Mouse (Mus musculus): ENCODE measurements around the gene Smc4. TPM values are rescaled to one million over a fixed set of nuclear protein-coding genes. Genes with fewer than 3 reads are reported as not detected.
"Not testable (repeated sequence)": the region's sequence is repeated elsewhere in the genome, so short reads cannot be mapped to it uniquely, and the experiment has no call there.

Gene Smc4
- polyA plus RNA-seq, 1 experiment: 6.4 TPM

DNA sequence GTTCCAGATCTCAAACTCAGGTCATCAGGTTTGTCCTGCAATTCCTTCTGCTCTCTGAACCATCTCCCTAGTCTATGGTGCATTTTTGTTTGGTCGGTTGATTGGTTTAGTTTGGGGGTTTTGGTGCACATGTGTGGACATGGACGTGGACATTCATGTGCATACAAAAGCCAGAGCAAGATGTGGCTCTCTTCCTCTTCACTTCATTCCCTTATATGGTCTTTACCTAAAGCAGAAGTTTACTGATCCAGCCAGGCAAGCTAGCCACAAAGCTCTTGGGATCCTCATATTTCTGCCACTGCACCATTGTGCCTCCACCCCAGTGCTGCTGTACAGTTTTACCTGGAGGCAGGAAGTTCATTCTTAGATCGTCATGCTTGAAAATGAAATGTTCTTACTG is 12.6 kb downstream of the Smc4 start:
- WGBS: 80% methylated on average over 3 of the region's 3 CpGs
- Histone ChIP-seq H3K36me3 (ENCODE audit: control insufficient read depth, insufficient read depth, low read length) (peaks cover 28% of the 10 kb centered on the region), H3K4me3 (ENCODE audit: low read depth, low read length) (no peak overlapping the region), H3K27me3 (ENCODE audit: control insufficient read depth, insufficient read depth, low read length) (no peaks in the 10 kb centered on the region), H3K27ac (ENCODE audit: insufficient read depth, low read depth, low read length) (no peak overlapping the region), H3K4me1 (ENCODE audit: control insufficient read depth, insufficient read depth, insufficient read length, low read length) (no peaks in the 10 kb centered on the region)
- no peak for TF ChIP-seq CTCF (IDR thresholded peaks at IDR 0.05; ENCODE audit: extremely low read depth, insufficient read length, insufficient replicate concordance, low read depth, low read length)
- TF ChIP-seq POLR2A (IDR thresholded peaks at IDR 0.05; ENCODE audit: low read depth, low read length): no peak

- not testable (repeated sequence) for H3K4me1 ChIP-seq (ENCODE audit: control insufficient read depth, insufficient read depth, insufficient read length, low read length); H3K27ac ChIP-seq (ENCODE audit: insufficient read depth, low read depth, low read length); H3K27me3 ChIP-seq (ENCODE audit: control insufficient read depth, insufficient read depth, low read length); H3K4me3 ChIP-seq (ENCODE audit: low read depth, low read length)
- H3K36me3 ChIP-seq (ENCODE audit: control insufficient read depth, insufficient read depth, low read length): peaks cover 32% of the 10 kb centered on the region
- WGBS: 97% methylated on average over 2 of the region's 2 CpGs
These were observed 14.1 kb downstream of the Smc4 start for GRCm38 (mm10) chr3:69018635-69019034.

DNA sequence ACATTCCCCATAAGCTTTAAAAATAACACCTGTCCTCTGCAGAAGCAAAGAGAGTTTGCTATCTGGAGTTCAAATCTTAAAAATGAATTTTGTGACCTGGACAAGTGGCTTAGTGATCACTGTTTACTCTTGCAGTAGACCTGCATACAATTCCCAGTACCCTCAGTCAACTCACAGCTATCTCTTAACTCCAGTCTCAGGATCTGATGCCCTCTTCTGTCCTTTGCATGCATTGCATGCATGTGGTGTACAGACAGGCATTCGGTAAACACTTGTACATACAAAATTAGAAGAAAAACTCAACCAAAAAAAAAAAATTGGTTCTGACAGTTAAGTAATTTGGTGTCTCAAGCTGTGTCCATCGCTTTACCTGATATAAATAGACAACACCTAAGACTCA is 15.7 kb downstream of the Smc4 start:
- TF ChIP-seq CTCF (IDR thresholded peaks at IDR 0.05; ENCODE audit: extremely low read depth, insufficient read length, insufficient replicate concordance, low read depth, low read length): no peak
- TF ChIP-seq POLR2A (IDR thresholded peaks at IDR 0.05; ENCODE audit: low read depth, low read length): no peak
- Histone ChIP-seq H3K27me3 (ENCODE audit: control insufficient read depth, insufficient read depth, low read length) (no peaks in the 10 kb centered on the region), H3K27ac (ENCODE audit: insufficient read depth, low read depth, low read length) (no peak overlapping the region), H3K36me3 (ENCODE audit: control insufficient read depth, insufficient read depth, low read length) (peaks cover 36% of the 10 kb centered on the region), H3K4me1 (ENCODE audit: control insufficient read depth, insufficient read depth, insufficient read length, low read length) (no peaks in the 10 kb centered on the region), H3K4me3 (ENCODE audit: low read depth, low read length) (no peak overlapping the region)
- WGBS: 87% methylated on average over 2 of the region's 2 CpGs

DNA sequence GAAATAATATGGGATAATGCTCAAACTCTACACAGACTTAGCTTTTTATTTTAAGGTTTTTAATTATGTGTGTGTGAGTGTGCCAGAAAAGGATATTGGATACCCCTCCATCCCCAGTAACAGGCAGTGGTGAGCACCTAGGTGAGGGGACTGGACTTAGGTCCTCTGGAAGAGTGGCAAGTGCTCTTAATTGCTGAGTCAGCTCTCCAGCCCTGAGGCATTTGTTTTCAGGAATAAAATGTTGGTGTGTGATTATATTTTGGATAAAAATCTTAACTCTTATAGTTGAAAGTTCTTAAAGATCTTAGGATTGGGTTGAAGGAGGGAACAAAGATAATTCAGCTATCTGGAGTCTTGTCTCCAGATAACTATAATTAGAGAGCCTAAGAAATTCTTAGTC is 16.2 kb downstream of the Smc4 start:
- Histone ChIP-seq H3K4me3 (ENCODE audit: low read depth, low read length) (no peak overlapping the region), H3K27ac (ENCODE audit: insufficient read depth, low read depth, low read length) (no peak overlapping the region), H3K27me3 (ENCODE audit: control insufficient read depth, insufficient read depth, low read length) (no peaks in the 10 kb centered on the region), H3K36me3 (ENCODE audit: control insufficient read depth, insufficient read depth, low read length) (peaks cover 36% of the 10 kb centered on the region), H3K4me1 (ENCODE audit: control insufficient read depth, insufficient read depth, insufficient read length, low read length) (no peaks in the 10 kb centered on the region)
- TF ChIP-seq POLR2A (IDR thresholded peaks at IDR 0.05; ENCODE audit: low read depth, low read length) (no peak), CTCF (IDR thresholded peaks at IDR 0.05; ENCODE audit: extremely low read depth, insufficient read length, insufficient replicate concordance, low read depth, low read length) (no peak)

DNA sequence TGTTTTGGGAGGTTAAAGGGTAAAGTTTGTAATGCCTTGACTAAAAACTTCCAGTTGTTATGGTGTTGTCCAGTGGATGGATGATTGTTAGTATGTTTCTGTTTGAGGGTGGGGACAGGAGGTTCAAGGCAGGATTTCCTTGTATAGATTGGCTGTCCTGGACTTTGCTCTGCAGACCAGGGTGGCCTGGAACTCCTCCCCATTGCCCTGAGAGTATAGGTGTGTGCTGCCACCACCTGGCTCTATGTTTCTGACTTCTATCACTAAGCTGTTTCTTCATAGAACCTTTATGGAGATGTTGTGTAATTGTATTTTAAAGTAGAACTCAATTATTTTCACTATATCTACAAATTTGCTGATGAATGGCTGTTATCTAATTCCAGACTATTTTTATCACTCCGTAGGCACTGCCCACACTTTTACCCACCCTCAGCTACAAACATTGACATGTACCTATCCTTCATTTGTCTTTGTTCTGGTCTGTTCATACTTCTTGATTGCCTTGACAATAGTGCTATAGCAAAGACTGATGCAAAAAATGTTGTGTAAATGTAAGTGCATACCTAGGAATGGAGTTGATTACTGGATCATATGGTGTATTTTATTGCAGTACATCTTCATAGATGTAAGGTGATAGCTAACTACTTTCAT is 21.7 kb downstream of the Smc4 start:
- H3K27ac ChIP-seq (ENCODE audit: insufficient read depth, low read depth, low read length): no peak overlapping the region
- 33% methylated on average over 1 of the region's 1 CpGs for WGBS
- no peaks in the 10 kb centered on the region for H3K4me1 ChIP-seq (ENCODE audit: control insufficient read depth, insufficient read depth, insufficient read length, low read length)
- no peak for TF ChIP-seq POLR2A (IDR thresholded peaks at IDR 0.05; ENCODE audit: low read depth, low read length)
- TF ChIP-seq CTCF (IDR thresholded peaks at IDR 0.05; ENCODE audit: extremely low read depth, insufficient read length, insufficient replicate concordance, low read depth, low read length): peak; percentile 51; the same call in 1 of the 2 replicates
- H3K4me3 ChIP-seq (ENCODE audit: low read depth, low read length): no peak overlapping the region
- peaks cover 36% of the 10 kb centered on the region for H3K36me3 ChIP-seq (ENCODE audit: control insufficient read depth, insufficient read depth, low read length)
- no peaks in the 10 kb centered on the region for H3K27me3 ChIP-seq (ENCODE audit: control insufficient read depth, insufficient read depth, low read length)

DNA sequence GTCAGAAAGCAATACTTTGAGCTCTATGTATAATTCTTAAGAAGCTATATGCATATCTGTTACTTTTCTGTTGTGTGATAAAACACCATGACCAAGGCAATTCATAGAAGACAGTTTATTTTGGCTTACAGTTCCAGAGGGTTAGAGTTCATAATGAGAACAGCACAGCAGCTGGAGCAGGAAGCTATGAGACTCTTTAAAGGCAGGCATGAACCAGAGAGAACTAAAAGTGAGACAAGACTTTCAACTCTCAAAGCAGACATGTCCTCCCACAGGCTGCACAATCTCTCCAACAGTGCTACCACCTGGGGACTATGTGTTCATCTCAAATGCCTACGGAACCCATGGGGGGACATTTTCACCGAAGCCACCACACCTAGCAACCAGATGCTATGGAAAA is 35.6 kb downstream of the Smc4 start:
- no peaks in the 10 kb centered on the region for H3K4me1 ChIP-seq (ENCODE audit: control insufficient read depth, insufficient read depth, insufficient read length, low read length)
- WGBS: 94% methylated on average over 2 of the region's 2 CpGs
- no peaks in the 10 kb centered on the region for H3K27me3 ChIP-seq (ENCODE audit: control insufficient read depth, insufficient read depth, low read length)
- no peak overlapping the region for H3K4me3 ChIP-seq (ENCODE audit: low read depth, low read length)
- peaks cover 10% of the 10 kb centered on the region for H3K36me3 ChIP-seq (ENCODE audit: control insufficient read depth, insufficient read depth, low read length)
- TF ChIP-seq CTCF (IDR thresholded peaks at IDR 0.05; ENCODE audit: extremely low read depth, insufficient read length, insufficient replicate concordance, low read depth, low read length) (no peak), POLR2A (IDR thresholded peaks at IDR 0.05; ENCODE audit: low read depth, low read length) (no peak)
- H3K27ac ChIP-seq (ENCODE audit: insufficient read depth, low read depth, low read length): no peak overlapping the region; the same call in 1 of the 2 replicates

GRCm38 (mm10) chr3:69041298-69041697 is 36.8 kb downstream of the Smc4 start:
- Histone ChIP-seq H3K27ac (ENCODE audit: insufficient read depth, low read depth, low read length) (no peak overlapping the region), H3K4me3 (ENCODE audit: low read depth, low read length) (no peak overlapping the region), H3K27me3 (ENCODE audit: control insufficient read depth, insufficient read depth, low read length) (no peaks in the 10 kb centered on the region)

More at GRCm38 (mm10) chr3:69041298-69041697, 36.8 kb downstream of the Smc4 start:
- Histone ChIP-seq H3K4me1 (ENCODE audit: control insufficient read depth, insufficient read depth, insufficient read length, low read length) (no peaks in the 10 kb centered on the region), H3K36me3 (ENCODE audit: control insufficient read depth, insufficient read depth, low read length) (peaks cover 7% of the 10 kb centered on the region)
- no peak for TF ChIP-seq POLR2A (IDR thresholded peaks at IDR 0.05; ENCODE audit: low read depth, low read length)
- no peak for TF ChIP-seq CTCF (IDR thresholded peaks at IDR 0.05; ENCODE audit: extremely low read depth, insufficient read length, insufficient replicate concordance, low read depth, low read length)
- WGBS: 41% methylated on average over 5 of the region's 5 CpGs

Data from small intestine, adult 2 months (tissue).